Mouse (Mus musculus) kidney, adult 2 months (tissue): ENCODE results near the gene Tmem263.

Experiments used
- CTCF ChIP-seq: fragments of 200-500 bp; conservative IDR thresholded peaks from 2 replicates; pipeline ENCODE4 v1.5.1; 2011; ENCODE audit warnings: low read depth, mild to moderate bottlenecking, control low read depth, low read length, moderate library complexity, mixed read lengths; ENCODE audit not compliant: insufficient read depth, insufficient read length
- POLR2A ChIP-seq: fragments of 200-500 bp; IDR thresholded peaks from one replicate; pipeline ENCODE4 v1.6.1; 2011; ENCODE audit warnings: low read depth, low read length, control low read depth

DNA sequence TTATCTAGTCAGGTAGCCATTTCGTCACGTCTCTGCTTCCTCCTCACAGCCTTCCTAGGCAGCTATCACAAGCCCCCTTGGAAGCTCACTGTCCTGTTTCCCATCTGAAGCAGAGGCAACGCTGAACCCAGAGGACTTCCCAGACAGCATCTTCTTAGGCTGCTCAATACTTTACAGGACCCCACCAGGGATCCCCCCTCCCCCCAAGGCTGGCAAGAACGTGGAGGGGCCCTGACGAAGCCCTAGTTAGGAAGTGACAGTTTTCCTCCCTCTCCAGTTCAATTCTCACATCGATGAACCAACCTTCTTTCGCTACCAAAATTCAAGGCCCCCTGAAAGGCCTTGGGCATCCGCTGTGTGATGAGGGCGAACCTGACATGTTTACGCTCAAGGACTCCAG, 586 bp upstream of the Tmem263 start:
- TF ChIP-seq POLR2A: no peak
- no peak for TF ChIP-seq CTCF
